Mouse (Mus musculus): ENCODE data around the gene Cfap299.
"Not testable (repeated sequence)": the region's sequence is repeated elsewhere in the genome, so short reads cannot be mapped to it uniquely, and the experiment has no call there.

Gene Cfap299

DNA sequence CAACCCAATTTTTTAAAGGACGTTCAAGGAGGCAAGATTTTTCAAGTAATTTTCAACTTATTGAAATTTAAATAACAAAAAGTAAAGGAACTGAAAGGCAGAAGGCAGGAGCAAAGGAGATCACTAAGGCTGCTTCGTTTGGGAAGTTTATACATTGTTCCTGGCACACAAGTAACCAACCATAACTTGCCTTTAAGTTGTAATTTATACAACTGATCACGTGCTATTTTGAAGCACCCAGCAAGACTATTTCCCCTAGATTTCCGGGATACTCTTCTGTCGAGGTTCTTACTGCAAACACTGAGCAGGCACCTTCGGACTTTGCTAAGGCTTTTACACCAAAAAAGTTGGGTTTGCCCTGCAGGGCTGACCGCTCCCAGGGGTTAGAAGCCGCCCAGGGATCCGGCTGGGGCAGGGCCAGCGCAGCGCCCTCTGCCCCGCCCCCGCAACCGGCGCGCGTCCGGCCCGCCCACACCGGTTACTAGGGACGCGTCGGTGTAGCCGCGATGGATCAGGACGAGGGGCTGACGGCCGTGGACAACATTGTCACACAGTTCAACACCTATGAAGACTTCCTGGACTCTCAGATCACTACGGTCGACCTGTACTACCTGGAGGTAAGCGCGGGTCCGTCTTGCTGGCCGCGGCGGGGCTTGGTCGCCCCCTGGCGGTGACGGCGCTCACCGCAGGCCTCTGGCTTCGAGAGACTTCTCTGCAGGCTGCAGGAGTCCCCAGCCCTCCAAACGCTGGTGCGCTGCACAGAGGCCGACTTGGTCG, at the start of gene Cfap299:
Gene Cfap299, plus strand, starts transcription at position 457 of the 777 bp plus-strand sequence.
- Histone ChIP-seq H3K27me3 (ENCODE audit: control insufficient read depth, insufficient read depth, low read length, poor library complexity, severe bottlenecking) (no peaks in the 10 kb centered on the region; the same call in 1 of the 2 replicates), H3K36me3 (ENCODE audit: control insufficient read depth, insufficient read depth, low read length, poor library complexity, severe bottlenecking) (no peaks in the 10 kb centered on the region)
- peak; percentile 76 for DNase-seq (ENCODE audit: low read depth, low spot score)

DNA sequence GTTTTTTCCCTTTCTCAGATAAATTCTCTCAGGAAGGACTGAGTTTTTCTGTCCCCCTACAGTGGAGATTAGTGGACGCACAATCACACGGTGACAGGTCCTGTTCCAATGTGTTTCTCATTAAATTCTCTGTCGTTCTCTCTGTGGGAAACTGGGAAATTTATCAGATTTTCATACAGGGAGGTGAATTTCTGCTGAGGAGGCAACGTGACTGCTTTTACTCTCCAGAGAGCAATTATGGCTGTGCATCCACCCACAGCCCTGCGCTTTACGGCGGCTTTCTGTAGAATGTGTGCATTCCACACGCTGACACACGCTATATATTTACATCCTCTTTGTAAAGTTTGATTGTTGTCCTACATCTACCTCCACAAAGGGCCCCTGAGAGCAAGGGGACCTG, 47.1 kb upstream of the Cfap299 start:
- Histone ChIP-seq H3K27me3 (ENCODE audit: control insufficient read depth, insufficient read depth, low read length, poor library complexity, severe bottlenecking) (no peaks in the 10 kb centered on the region), H3K36me3 (ENCODE audit: control insufficient read depth, insufficient read depth, low read length, poor library complexity, severe bottlenecking) (no peaks in the 10 kb centered on the region)
- no peak for DNase-seq (ENCODE audit: low read depth, low spot score)

GRCm38 (mm10) chr5:98283696-98284478, 45.2 kb upstream of the Cfap299 start:
- DNase-seq (ENCODE audit: low read depth, low spot score): no peak
- Histone ChIP-seq H3K36me3 (ENCODE audit: control insufficient read depth, insufficient read depth, low read length, poor library complexity, severe bottlenecking) (no peaks in the 10 kb centered on the region), H3K27me3 (ENCODE audit: control insufficient read depth, insufficient read depth, low read length, poor library complexity, severe bottlenecking) (no peaks in the 10 kb centered on the region)

DNA sequence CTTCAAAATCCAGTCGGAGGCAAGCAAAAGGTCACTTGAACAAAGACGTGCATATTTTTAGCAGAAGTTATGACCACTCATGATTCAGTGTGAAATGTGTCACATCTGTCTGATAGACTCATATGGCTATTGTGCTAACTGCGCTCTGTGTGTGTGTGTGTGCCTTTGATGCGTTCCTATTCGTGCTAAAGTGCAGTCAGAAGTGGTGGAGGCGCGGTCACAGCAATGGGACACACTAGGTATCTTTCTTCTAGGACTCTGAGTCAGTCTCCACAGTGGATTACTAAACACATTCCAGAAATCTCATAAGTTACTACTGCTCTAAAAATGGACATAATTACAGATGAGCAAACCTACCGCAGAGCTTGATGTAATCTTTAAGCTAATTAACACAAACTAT, 38.5 kb upstream of the Cfap299 start:
- Histone ChIP-seq H3K27me3 (ENCODE audit: control insufficient read depth, insufficient read depth, low read length, poor library complexity, severe bottlenecking) (no peaks in the 10 kb centered on the region), H3K36me3 (ENCODE audit: control insufficient read depth, insufficient read depth, low read length, poor library complexity, severe bottlenecking) (no peaks in the 10 kb centered on the region)
- no peak for DNase-seq (ENCODE audit: low read depth, low spot score)

DNA sequence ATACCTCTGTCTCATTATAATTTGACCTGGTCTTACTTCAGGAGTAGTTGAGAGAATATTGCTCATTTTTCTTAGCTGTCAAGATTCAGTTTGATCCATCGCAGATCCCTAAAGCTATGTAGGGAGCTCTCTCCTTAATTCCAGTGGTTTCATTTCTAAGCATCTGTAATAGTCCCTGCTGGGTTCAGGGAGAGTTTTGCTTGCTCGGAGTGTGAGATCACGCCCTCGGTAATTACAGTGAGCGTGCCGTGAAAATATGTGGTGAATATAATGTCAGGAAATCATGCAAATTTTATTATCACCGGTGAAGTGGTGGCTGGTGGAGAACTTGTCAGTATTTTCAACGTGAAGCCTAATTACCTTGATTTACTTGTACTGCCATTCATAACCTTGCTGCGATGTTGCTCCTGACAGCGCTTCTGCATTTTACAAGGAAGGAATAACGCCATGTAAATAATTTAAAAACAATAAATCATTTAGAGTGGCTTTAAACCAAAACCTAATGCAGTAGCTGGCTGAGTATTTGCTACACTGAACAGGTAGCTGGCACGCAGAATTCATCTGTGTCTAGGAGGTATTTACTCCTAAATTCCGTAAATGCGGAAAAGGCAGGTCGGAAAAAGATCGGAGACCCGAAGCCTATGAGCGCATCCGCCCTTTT, 36.6 kb upstream of the Cfap299 start:
- H3K27me3 ChIP-seq (ENCODE audit: control insufficient read depth, insufficient read depth, low read length, poor library complexity, severe bottlenecking): no peaks in the 10 kb centered on the region
- H3K36me3 ChIP-seq (ENCODE audit: control insufficient read depth, insufficient read depth, low read length, poor library complexity, severe bottlenecking): no peaks in the 10 kb centered on the region
- no peak for DNase-seq (ENCODE audit: low read depth, low spot score)

- Histone ChIP-seq H3K27me3 (ENCODE audit: control insufficient read depth, insufficient read depth, low read length, poor library complexity, severe bottlenecking) (no peaks in the 10 kb centered on the region), H3K36me3 (ENCODE audit: control insufficient read depth, insufficient read depth, low read length, poor library complexity, severe bottlenecking) (no peaks in the 10 kb centered on the region)
- no peak for DNase-seq (ENCODE audit: low read depth, low spot score)
These were observed 35.9 kb upstream of the Cfap299 start for GRCm38 (mm10) chr5:98293049-98293715.

DNA sequence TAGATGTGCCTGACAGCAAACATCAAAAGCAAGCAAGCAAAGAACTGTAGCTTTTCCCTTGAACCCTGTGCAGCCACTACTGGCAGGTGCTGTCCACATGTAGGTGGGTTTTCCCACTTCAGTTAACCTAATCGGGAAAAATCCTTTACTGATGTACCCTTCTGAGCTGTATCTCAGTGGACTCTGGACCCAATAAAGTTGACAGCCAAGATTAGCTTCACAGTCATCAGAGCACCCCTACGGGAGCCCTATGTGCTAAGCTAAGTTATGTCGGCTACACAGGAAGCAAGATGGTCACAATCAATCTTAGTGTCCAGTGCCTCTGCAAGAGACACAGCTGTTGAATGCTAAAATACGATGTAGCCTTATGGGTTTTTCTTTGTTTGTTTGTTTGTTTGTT, 29.0 kb upstream of the Cfap299 start:
- no peak for DNase-seq (ENCODE audit: low read depth, low spot score)
- H3K36me3 ChIP-seq (ENCODE audit: control insufficient read depth, insufficient read depth, low read length, poor library complexity, severe bottlenecking): no peaks in the 10 kb centered on the region

GRCm38 (mm10) chr5:98305673-98306072, 23.4 kb upstream of the Cfap299 start:
- no peak for DNase-seq (ENCODE audit: low read depth, low spot score)
- Histone ChIP-seq H3K36me3 (ENCODE audit: control insufficient read depth, insufficient read depth, low read length, poor library complexity, severe bottlenecking) (no peaks in the 10 kb centered on the region), H3K27me3 (ENCODE audit: control insufficient read depth, insufficient read depth, low read length, poor library complexity, severe bottlenecking) (no peaks in the 10 kb centered on the region; the same call in 1 of the 2 replicates)

More for the DNA sequence above, 29.0 kb upstream of the Cfap299 start:
- H3K27me3 ChIP-seq (ENCODE audit: control insufficient read depth, insufficient read depth, low read length, poor library complexity, severe bottlenecking): no peaks in the 10 kb centered on the region

GRCm38 (mm10) chr5:98306528-98306927, 22.6 kb upstream of the Cfap299 start:
- no peak for DNase-seq (ENCODE audit: low read depth, low spot score)
- Histone ChIP-seq H3K27me3 (ENCODE audit: control insufficient read depth, insufficient read depth, low read length, poor library complexity, severe bottlenecking) (no peaks in the 10 kb centered on the region; the same call in 1 of the 2 replicates), H3K36me3 (ENCODE audit: control insufficient read depth, insufficient read depth, low read length, poor library complexity, severe bottlenecking) (no peaks in the 10 kb centered on the region)

DNA sequence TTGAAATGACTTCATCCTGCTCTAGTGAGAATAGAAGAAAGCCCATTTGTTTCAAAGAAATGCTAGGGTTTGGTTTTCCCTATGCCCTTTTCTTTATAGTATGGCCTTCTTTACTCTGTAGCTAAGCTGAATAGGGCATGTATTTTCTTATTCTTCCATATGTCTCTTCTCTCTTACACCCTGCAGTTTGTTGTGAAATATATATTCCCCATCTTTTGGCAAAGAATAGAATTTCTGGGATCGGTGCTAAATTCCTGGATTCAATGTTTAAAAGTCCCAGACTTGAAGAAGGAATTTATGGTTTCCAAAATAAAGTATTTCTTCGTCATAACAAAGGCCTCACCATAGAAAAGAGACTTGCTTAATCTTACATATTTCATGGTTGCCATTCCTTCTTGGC, 2.5 kb upstream of the Cfap299 start:
- H3K27me3 ChIP-seq (ENCODE audit: control insufficient read depth, insufficient read depth, low read length, poor library complexity, severe bottlenecking): no peaks in the 10 kb centered on the region; the same call in 1 of the 2 replicates
- no peaks in the 10 kb centered on the region for H3K36me3 ChIP-seq (ENCODE audit: control insufficient read depth, insufficient read depth, low read length, poor library complexity, severe bottlenecking)
- no peak for DNase-seq (ENCODE audit: low read depth, low spot score)

- H3K27me3 ChIP-seq (ENCODE audit: control insufficient read depth, insufficient read depth, low read length, poor library complexity, severe bottlenecking); DNase-seq (ENCODE audit: low read depth, low spot score); H3K36me3 ChIP-seq (ENCODE audit: control insufficient read depth, insufficient read depth, low read length, poor library complexity, severe bottlenecking): not testable (repeated sequence)
These were observed 14.6 kb downstream of the Cfap299 start for GRCm38 (mm10) chr5:98343751-98344150.

- no peak for DNase-seq (ENCODE audit: low read depth, low spot score)
- no peaks in the 10 kb centered on the region for H3K27me3 ChIP-seq (ENCODE audit: control insufficient read depth, insufficient read depth, low read length, poor library complexity, severe bottlenecking)
- H3K36me3 ChIP-seq (ENCODE audit: control insufficient read depth, insufficient read depth, low read length, poor library complexity, severe bottlenecking): no peaks in the 10 kb centered on the region
These were observed 15.5 kb downstream of the Cfap299 start for GRCm38 (mm10) chr5:98344581-98344980.

DNA sequence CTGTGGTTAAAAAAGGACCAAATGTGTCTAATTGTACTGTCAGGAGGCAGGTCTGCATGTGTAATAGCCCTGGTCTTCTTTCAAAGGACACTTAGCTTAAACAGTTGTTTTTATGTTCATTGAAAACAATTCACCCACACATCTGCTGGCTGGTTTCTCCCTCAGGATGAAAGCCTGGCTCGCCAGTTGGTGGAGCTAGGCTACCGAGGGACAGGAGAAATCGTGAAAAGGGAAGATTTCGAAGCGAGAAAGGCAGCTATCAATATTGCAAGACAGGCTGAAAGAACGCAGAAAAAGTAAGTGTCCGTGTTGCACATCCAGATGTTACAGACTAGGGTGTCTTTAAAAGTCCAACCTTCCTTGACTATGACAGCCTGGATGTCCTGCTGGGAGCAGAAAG, 17.0 kb downstream of the Cfap299 start:
- H3K36me3 ChIP-seq (ENCODE audit: control insufficient read depth, insufficient read depth, low read length, poor library complexity, severe bottlenecking): no peaks in the 10 kb centered on the region
- no peaks in the 10 kb centered on the region for H3K27me3 ChIP-seq (ENCODE audit: control insufficient read depth, insufficient read depth, low read length, poor library complexity, severe bottlenecking)
- no peak for DNase-seq (ENCODE audit: low read depth, low spot score)

DNA sequence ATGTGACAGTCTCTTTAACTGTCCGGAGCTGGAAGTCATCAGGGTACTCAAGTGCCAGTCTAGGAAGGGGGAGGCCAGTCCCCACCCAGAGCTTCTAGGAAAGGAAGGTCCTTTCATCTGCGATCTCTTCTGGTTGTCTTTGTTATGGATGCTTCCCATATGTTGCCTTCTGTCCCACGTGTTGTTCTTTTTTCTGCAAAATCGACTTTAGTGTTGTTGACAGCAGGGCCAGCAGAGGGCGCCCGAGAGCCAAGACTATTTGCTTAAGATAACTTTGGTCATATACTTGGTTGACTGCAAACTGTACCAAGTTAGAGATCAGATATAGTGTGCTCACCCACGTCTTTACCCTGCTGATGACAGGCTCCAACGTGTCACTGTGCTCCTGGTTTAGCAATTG, 19.5 kb downstream of the Cfap299 start:
- DNase-seq (ENCODE audit: low read depth, low spot score): peak; percentile 58
- H3K36me3 ChIP-seq (ENCODE audit: control insufficient read depth, insufficient read depth, low read length, poor library complexity, severe bottlenecking): no peaks in the 10 kb centered on the region

More for the DNA sequence above, 19.5 kb downstream of the Cfap299 start:
- no peaks in the 10 kb centered on the region for H3K27me3 ChIP-seq (ENCODE audit: control insufficient read depth, insufficient read depth, low read length, poor library complexity, severe bottlenecking)

Data from splenic B cell, adult 2 months (primary cell).